Mouse (Mus musculus): ENCODE measurements around the gene Upb1.
A peak's percentile ranks its signal among the peaks of the same experiment; 100 is the strongest.

Gene Upb1

GRCm38 (mm10) chr10:75428049-75429003 is 27.4 kb downstream of the Upb1 start:
- no peak for DNase-seq

GRCm38 (mm10) chr10:75429004-75429380 is 28.1 kb downstream of the Upb1 start:
- DNase-seq = no peak

- no peak for DNase-seq
These were observed 28.7 kb downstream of the Upb1 start for GRCm38 (mm10) chr10:75429522-75430146.

- no peak for DNase-seq
These were observed 29.2 kb downstream of the Upb1 start for GRCm38 (mm10) chr10:75430147-75430537.

- no peak for DNase-seq
These were observed 29.7 kb downstream of the Upb1 start for GRCm38 (mm10) chr10:75430633-75431032.

GRCm38 (mm10) chr10:75436604-75437217 is 35.8 kb downstream of the Upb1 start:
- peak; percentile 89 for DNase-seq

GRCm38 (mm10) chr10:75437284-75437683 is 36.4 kb downstream of the Upb1 start:
- no peak for DNase-seq

GRCm38 (mm10) chr10:75438132-75438810 is 37.4 kb downstream of the Upb1 start:
- DNase-seq = peak; percentile 54

GRCm38 (mm10) chr10:75439211-75439811 is 38.4 kb downstream of the Upb1 start:
- DNase-seq = peak; percentile 65

GRCm38 (mm10) chr10:75440756-75441155 is 39.8 kb downstream of the Upb1 start:
- DNase-seq = no peak

- DNase-seq = no peak
These were observed 40.9 kb downstream of the Upb1 start for GRCm38 (mm10) chr10:75441800-75442199.

- DNase-seq = no peak
These were observed 42.1 kb downstream of the Upb1 start for GRCm38 (mm10) chr10:75443017-75443416.

GRCm38 (mm10) chr10:75444111-75444826 is 43.4 kb downstream of the Upb1 start:
- DNase-seq = peak; percentile 31

- no peak for DNase-seq
These were observed 44.1 kb downstream of the Upb1 start for GRCm38 (mm10) chr10:75445030-75445429.

- no peak for DNase-seq
These were observed 45.7 kb downstream of the Upb1 start for GRCm38 (mm10) chr10:75446501-75447083.

- no peak for DNase-seq
These were observed 46.6 kb downstream of the Upb1 start for GRCm38 (mm10) chr10:75447489-75447888.

GRCm38 (mm10) chr10:75448806-75449420 is 48.0 kb downstream of the Upb1 start:
- DNase-seq = no peak

- no peak for DNase-seq
These were observed 49.4 kb downstream of the Upb1 start for GRCm38 (mm10) chr10:75450331-75450730.

- peak; percentile 43 for DNase-seq
These were observed 50.3 kb downstream of the Upb1 start for GRCm38 (mm10) chr10:75451036-75451786.

Measured in right cerebral cortex, postnatal 4 days (tissue).